Mouse (Mus musculus) layer of hippocampus, adult 8-10 months (tissue): ENCODE measurements at regions not wholly inside any gene's neighbourhood (a gene's known extent, or its start where the extent isn't known, plus 50 kb on each side); places are given as distances from the start of the nearest gene placed in this dataset.
A peak's percentile ranks its signal among the peaks of the same experiment; 100 is the strongest.

ENCODE experiments used
- DNase-seq, 2 experiments: peaks; one replicate each; pipeline ENCODE4 v3.0.0; 2022; ENCODE audit warnings: low spot score in 2 of 2

DNA sequence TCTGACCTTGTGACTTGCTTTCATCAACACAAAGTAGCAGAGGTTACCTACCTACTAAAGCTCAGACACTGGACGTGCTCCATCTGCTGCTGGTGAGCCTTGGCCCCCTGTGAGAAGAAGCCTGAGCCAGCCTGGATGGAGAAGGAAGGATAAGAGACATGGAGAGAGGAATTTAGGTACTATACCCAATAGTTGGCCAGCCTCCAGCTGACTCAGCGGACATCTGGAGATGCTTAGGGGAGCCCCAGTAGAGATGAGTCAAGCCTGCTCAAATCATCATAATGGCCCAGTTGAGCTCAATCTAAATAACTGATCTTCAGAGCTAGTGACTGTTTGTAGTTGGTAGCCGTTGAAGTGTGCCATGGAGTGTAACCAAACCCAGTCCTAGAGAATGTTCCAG, 53.7 kb upstream of the Ripply2 start:
- DNase-seq = peak; percentile 33 to 42

GRCm38 (mm10) chr9:86957076-86957475, 58.3 kb upstream of the Ripply2 start:
- DNase-seq = no peak

- DNase-seq = no peak
Observed at GRCm38 (mm10) chr9:86955720-86956119, 59.6 kb upstream of the Ripply2 start.

GRCm38 (mm10) chr9:86951958-86952509, 63.3 kb upstream of the Ripply2 start:
- no peak for DNase-seq

DNA sequence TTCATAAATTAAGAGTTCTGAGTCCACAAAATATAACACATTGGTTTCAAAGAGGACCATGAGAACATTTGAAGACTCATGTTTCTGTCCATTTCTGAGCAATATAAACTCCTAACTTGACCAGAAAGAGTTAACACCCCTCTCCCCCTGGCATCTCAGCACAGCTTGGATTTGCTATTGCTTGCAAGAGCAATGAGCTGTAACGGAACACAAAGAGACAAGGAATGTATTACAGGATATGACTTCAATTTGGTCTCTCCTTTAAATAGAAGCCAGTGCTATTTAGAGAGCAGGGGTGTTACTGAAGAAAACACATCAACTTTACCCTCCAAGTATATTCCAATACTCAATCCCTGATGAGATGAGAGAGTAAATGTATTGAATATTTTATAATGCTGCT, 65.5 kb upstream of the Ripply2 start:
- no peak for DNase-seq

GRCm38 (mm10) chr9:86931196-86931595, 50.7 kb upstream of the Snap91 start:
- DNase-seq = no peak
